Mouse (Mus musculus) CD4-positive, CD25-positive, alpha-beta regulatory T cell, adult 4 months (primary cell): Measurements from ENCODE around the gene Ralgps1. TPM values are rescaled to one million over a fixed set of nuclear protein-coding genes. Genes with fewer than 3 reads are reported as not detected.

Source experiments
- ATAC-seq: one replicate; pipeline ENCODE4 v1.8.0; 2017
- polyA plus RNA-seq, 2 experiments: library from polyadenylated mRNA; unstranded; fragments of 100-300 nt; shearing (Covaris generic); gene quantifications; one replicate each; pipeline ENCODE4 v1.2.1; 2017

Ralgps1 gene
- polyA plus RNA-seq, 2 experiments from 2014 or later: 7.2 to 14.4 TPM

- no peak for ATAC-seq
Observed at GRCm38 (mm10) chr2:33274719-33275490, 96.4 kb downstream of the Ralgps1 start.

- ATAC-seq: no peak
Observed at GRCm38 (mm10) chr2:33272665-33273439, 98.4 kb downstream of the Ralgps1 start.

- ATAC-seq: no peak
Observed at GRCm38 (mm10) chr2:33271511-33271910, 99.8 kb downstream of the Ralgps1 start.

GRCm38 (mm10) chr2:33270569-33270968 lies 100.7 kb downstream of the Ralgps1 start:
- ATAC-seq: no peak

- ATAC-seq: no peak
Observed at GRCm38 (mm10) chr2:33269132-33269493, 102.2 kb downstream of the Ralgps1 start.

GRCm38 (mm10) chr2:33268384-33269131 lies 102.7 kb downstream of the Ralgps1 start:
- no peak for ATAC-seq

- ATAC-seq: no peak
Observed at GRCm38 (mm10) chr2:33267075-33267474, 104.2 kb downstream of the Ralgps1 start.

- no peak for ATAC-seq
Observed at GRCm38 (mm10) chr2:33265793-33266192, 105.5 kb downstream of the Ralgps1 start.

GRCm38 (mm10) chr2:33261475-33261874 lies 109.8 kb downstream of the Ralgps1 start:
- no peak for ATAC-seq

- ATAC-seq: no peak
Observed at GRCm38 (mm10) chr2:33260772-33261171, 110.5 kb downstream of the Ralgps1 start.

GRCm38 (mm10) chr2:33256769-33257537 lies 114.3 kb downstream of the Ralgps1 start:
- ATAC-seq: no peak

GRCm38 (mm10) chr2:33254318-33254985 lies 116.8 kb downstream of the Ralgps1 start:
- no peak for ATAC-seq

GRCm38 (mm10) chr2:33253572-33254190 lies 117.6 kb downstream of the Ralgps1 start:
- ATAC-seq: no peak

GRCm38 (mm10) chr2:33252751-33253150 lies 118.5 kb downstream of the Ralgps1 start:
- no peak for ATAC-seq

GRCm38 (mm10) chr2:33249922-33250633 lies 121.2 kb downstream of the Ralgps1 start:
- ATAC-seq: no peak

GRCm38 (mm10) chr2:33248549-33248948 lies 122.7 kb downstream of the Ralgps1 start:
- no peak for ATAC-seq

- no peak for ATAC-seq
Observed at GRCm38 (mm10) chr2:33246841-33247240, 124.4 kb downstream of the Ralgps1 start.

GRCm38 (mm10) chr2:33245350-33245749 lies 125.9 kb downstream of the Ralgps1 start:
- ATAC-seq: no peak

GRCm38 (mm10) chr2:33244880-33245279 lies 126.4 kb downstream of the Ralgps1 start:
- no peak for ATAC-seq

GRCm38 (mm10) chr2:33237581-33237980 lies 133.7 kb downstream of the Ralgps1 start:
- ATAC-seq: no peak

GRCm38 (mm10) chr2:33234848-33235247 lies 136.4 kb downstream of the Ralgps1 start:
- no peak for ATAC-seq
